Mouse (Mus musculus): ENCODE data around the gene Slc36a2. TPM values are rescaled to one million over a fixed set of nuclear protein-coding genes. Genes with fewer than 3 reads are reported as not detected.

The Slc36a2 gene
- polyA plus RNA-seq, 1 experiment from 2014 or later = 2.7 TPM

- H3K27me3 ChIP-seq = no peaks in the 10 kb centered on the region
- H3K4me2 ChIP-seq = no peak overlapping the region
- no peak overlapping the region for H3K9ac ChIP-seq
- ATAC-seq (ENCODE audit: insufficient number of reproducible peaks, insufficient read depth, low FRiP score, low TSS enrichment, low read depth) = no peak
- no peak overlapping the region for H3K27ac ChIP-seq
- no peaks in the 10 kb centered on the region for H3K4me1 ChIP-seq
- WGBS = 81% methylated on average over 7 of the region's 7 CpGs
- no peak overlapping the region for H3K4me3 ChIP-seq
- H3K9me3 ChIP-seq = no peaks in the 10 kb centered on the region
- H3K36me3 ChIP-seq = peaks cover 3% of the 10 kb centered on the region
Measured at GRCm38 (mm10) chr11:55110566-55111169, 74.2 kb downstream of the Slc36a2 start.

GRCm38 (mm10) chr11:55109521-55110300 is 75.2 kb downstream of the Slc36a2 start:
- WGBS = 83% methylated on average over 7 of the region's 7 CpGs
- Histone ChIP-seq H3K4me2 (no peak overlapping the region), H3K9ac (no peak overlapping the region), H3K4me1 (no peaks in the 10 kb centered on the region), H3K9me3 (no peaks in the 10 kb centered on the region), H3K27ac (no peak overlapping the region), H3K36me3 (peaks cover 3% of the 10 kb centered on the region), H3K4me3 (no peak overlapping the region), H3K27me3 (no peaks in the 10 kb centered on the region)
- ATAC-seq (ENCODE audit: insufficient number of reproducible peaks, insufficient read depth, low FRiP score, low TSS enrichment, low read depth) = no peak

Other genes with a start within 250 kb of the Slc36a2 start
- gene Tnip1, start 222.2 kb downstream of the Slc36a2 start, polyA plus RNA-seq (2015; fragmentation: Nextera tagmentation; extraction: Ambion mirVana) = 19.8 and 20.2 TPM in 2 replicates
- 246 and 262 TPM in 2 replicates for gene Anxa6, start 151.6 kb downstream of the Slc36a2 start, polyA plus RNA-seq (2015; fragmentation: Nextera tagmentation; extraction: Ambion mirVana)
- 0.27 and 0.41 TPM in 2 replicates for gene Ccdc69, start 106.9 kb downstream of the Slc36a2 start, polyA plus RNA-seq (2015; fragmentation: Nextera tagmentation; extraction: Ambion mirVana)
- 15.4 and 17.4 TPM in 2 replicates for gene Gm2a, start 87.0 kb downstream of the Slc36a2 start, polyA plus RNA-seq (2015; fragmentation: Nextera tagmentation; extraction: Ambion mirVana)
- gene Slc36a3, start 33.4 kb downstream of the Slc36a2 start, polyA plus RNA-seq (2015; fragmentation: Nextera tagmentation; extraction: Ambion mirVana) = not detected in 2 replicates
- 2.1 and 2.6 TPM in 2 replicates for gene Slc36a1, start 19.3 kb upstream of the Slc36a2 start, polyA plus RNA-seq (2015; fragmentation: Nextera tagmentation; extraction: Ambion mirVana)
- 0.62 and 0.69 TPM in 2 replicates for gene Fat2, start 151.5 kb upstream of the Slc36a2 start, polyA plus RNA-seq (2015; fragmentation: Nextera tagmentation; extraction: Ambion mirVana)
- gene Sparc, start 238.1 kb upstream of the Slc36a2 start, polyA plus RNA-seq (2015; fragmentation: Nextera tagmentation; extraction: Ambion mirVana) = 1,239 and 1,279 TPM in 2 replicates

Measured in embryonic facial prominence, embryonic 13.5 days (tissue).